Mouse (Mus musculus) cerebellum, adult (tissue): ENCODE results near the gene Tmem209.

ENCODE experiments used
- ATAC-seq: cut with Nextera tagmentation; 2 replicates; pipeline ENCODE4 v1.9.2; 2017; ENCODE audit warnings: mild to moderate bottlenecking, moderate library complexity, mixed read lengths; ENCODE audit not compliant: insufficient number of reproducible peaks, low FRiP score, low TSS enrichment

Gene Tmem209

DNA sequence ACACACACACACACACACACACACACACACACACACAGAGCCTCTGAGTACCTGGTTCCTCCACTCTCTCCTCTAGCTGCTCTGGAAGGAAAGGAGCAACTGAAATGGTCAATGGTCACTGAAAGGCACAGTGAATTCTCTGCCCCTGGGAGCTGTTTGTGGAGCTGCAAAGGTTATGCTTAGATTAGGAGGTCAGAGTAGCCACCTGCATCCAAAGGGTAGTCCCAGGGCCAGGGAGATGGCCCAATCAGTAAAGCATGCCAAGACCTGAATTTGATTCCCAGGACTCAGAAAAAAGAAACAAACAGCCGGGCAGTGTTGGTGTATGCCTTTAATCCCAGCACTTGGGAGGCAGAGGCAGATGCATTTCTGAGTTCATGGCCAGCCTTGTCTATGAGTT, 41.5 kb downstream of the Tmem209 start:
- no peak for ATAC-seq

DNA sequence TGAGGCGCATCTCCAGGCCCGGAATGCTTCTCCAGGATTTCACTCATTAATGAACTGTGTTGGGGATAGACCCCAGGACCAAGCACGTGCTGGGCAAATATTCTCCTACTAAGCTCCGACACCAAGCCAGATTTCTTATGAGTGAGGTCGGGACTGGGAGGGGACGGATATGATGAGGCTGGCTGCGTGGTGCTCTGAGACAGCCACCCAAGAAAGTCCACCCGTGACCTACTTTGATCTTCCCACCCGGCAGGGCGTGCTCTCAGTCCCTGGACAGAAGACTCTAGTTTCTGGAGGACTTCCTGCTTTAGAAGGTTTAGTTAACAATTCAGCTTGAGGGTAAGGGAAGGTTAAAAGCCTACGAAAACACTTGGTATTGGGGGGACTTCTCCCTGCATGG, 44.0 kb downstream of the Tmem209 start:
- ATAC-seq = no peak

DNA sequence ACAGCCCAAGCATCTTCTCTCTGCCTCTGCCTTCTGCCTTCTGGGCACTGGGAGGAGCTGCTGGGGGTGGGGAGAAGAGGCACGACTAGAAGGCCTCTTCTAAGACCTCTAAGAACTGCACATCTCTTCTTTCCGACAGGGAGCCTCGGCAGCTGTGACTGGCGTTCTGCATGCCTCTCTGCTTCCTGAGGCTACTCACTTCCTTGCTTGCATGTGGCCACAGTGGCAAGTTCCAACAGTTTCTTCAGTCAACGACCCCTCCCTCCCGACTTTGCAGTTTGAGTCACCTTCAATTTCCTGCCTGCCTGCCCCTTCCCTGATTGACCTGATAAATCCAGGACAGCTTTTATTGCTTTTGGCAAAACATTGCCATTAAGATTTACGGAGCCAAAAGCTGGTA, 46.8 kb downstream of the Tmem209 start:
- no peak for ATAC-seq

DNA sequence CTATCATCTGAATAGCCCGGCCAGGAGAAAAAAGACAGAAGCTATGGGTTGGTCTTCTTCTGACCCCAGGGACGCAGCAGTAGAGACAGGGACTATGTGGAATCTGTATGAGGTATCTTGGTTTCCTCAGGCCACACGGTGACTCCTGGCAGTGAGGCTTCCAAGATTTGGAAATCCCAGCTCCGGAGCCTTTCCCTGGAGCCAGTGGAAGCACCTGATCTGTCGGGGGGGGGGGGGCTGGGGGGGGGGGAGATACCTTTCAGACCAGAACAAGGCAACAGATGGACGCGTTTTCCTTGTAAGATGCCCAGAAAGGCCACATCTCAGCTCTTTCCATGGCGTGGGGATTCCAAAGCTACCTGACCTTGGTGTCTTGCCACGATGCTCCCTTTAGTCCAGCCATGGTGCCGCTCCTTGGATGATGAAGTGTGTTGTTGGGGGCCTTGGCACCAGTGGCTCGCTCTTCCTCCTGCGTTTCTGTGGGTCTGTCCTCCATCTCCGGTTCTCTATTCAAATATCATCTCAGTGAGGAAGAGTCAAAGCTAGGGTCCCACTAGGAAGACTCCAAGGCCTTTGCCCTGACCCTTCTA, 47.7 kb downstream of the Tmem209 start:
- ATAC-seq = no peak

DNA sequence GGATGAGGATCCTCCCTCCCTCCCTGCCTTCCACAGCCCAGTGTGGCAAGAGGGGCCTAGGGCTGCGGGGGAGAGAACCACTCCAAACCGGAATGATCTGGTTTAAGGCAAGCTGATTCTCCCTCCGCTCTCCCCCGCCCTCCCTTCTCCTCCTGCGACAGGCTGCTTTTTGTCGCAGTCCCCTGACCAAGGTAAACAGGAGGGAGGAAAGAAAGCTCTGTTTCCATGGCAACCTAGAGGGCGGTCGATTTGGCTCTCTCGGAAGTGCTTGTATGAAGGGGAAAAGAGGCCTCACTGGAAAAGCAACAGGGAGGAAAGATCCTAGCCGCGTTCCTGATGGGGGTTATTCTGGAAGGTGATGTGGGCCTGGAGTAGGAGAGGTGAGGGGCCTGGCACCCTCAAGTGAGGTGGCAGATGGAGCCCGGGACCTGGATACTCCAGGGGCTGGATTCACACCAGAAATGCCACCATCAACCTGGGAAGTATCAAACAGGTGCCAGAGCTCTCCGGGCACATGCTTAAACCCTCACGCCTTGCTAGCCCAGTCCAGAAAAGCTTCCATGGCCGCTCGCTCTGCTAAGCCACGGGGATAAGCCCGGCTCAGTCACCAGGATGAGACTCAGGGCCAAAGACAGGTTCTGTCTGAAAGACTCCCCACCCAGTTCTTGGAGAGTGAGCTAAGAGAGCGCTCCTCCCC, 48.7 kb downstream of the Tmem209 start:
- peak; percentile 75 for ATAC-seq

DNA sequence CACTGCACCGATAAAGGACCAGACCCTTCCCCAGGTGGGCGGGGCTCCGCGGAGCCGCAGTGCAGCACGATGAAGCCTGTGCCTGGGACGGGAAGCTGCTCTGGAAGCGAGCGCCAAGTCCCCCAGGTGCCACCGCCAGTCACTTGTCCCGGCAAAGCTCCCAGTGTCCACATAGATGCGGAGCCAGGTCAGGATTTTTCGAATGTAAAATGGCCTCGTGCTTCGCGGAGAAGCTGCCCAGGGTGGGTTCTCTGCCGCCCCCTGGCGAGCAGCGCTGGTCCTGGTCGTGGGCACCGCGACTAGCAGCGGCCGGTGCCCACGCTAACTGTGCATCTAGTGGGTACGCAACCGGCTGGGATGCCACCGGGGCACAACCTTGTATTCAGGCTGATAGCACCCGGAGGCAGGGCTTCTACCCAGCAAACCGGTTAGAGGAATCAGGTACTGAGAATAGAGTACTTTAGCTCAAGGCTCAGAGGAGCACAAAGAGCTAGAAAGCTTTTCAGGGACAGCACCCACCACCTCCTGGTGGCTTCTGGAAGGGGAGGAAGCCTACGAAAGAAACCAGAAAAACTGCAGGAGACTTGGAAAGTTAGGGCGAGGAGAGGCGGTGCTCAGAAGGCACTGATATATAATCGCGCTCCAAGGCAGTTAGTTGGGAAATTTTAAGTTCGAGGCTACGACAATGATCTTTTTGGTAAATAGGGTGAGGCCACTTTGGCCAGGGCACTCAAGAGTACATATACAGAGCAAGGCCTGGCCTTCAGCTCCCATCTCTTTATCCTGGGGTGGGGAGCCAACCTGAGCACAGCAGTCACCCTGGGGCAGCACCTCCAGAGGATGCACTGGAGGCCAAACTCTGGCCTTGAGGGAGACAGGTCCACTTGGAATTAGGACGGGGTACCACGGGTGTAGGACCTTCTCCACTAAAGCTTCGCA, 49.5 kb downstream of the Tmem209 start:
- peak; percentile 13 for ATAC-seq

DNA sequence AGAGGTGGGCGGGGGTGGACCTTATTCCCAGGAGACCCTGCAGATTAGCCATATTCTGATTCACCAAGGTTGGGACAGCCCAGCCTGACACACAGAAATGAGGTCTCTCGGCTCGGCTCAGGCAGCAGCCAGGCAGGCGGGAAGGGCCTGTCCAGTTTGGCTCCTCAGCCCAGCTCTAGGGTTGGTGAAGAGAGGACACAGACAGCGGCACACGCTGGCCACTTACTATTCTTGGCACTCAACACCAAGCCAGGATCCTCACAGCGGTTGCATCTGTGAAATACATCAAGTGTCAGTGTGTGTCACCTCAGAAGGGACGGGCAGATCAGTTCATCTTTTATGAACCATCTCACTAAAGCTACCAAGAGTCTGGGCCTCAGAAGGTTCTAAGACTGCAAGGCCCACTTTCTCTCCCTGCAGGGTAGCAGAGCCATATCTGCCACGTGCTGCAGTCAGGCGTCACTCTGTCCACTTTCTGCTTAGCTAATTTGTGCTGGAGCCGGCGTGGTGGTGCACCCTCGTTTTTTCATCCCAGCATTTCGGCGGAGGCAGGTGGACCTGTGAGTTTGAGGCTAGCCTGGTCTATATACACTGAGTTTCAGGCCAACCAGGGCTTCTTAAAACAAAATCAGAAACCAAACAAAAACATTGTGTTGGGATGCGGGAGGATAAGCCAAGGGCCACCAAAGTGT, 50.4 kb downstream of the Tmem209 start:
- ATAC-seq = no peak

DNA sequence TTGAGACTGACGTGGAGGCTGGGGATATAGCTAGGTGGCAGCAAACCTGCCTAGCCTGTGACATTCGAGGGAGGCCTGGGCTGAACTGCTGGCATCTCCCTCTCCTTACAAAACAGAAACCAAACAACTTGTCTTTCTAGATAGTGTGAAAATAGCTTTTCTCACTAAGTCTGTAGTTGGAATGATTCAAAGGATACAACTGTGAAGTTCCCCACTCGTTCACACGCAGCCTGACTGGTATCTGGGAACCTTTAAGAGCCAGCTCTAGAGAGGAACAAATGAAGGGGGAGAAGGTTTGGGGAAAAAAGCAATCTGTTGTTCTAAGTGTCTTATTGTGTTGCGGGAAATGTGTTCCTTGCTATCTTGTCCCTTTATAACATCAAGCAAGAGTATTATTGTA, 51.0 kb downstream of the Tmem209 start:
- ATAC-seq = no peak

DNA sequence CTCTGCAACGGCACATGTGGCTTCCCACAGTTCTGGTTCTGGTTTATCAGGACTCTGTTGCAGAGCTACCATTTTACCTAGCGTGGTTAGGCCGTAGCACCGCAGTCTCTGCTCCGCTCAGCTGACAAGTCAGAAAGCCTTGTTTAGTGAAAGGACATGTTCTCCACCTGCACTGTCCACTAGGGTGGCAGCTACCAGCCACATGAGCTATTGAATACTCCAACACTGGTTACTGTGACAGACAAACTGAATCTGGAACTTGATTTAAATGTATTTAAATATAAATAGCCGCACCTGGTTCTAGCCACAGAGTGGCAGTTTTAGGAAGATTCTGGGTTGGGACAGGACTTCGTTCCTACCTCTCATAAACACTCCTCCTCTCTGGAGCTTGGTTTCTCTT, 52.6 kb downstream of the Tmem209 start:
- no peak for ATAC-seq

DNA sequence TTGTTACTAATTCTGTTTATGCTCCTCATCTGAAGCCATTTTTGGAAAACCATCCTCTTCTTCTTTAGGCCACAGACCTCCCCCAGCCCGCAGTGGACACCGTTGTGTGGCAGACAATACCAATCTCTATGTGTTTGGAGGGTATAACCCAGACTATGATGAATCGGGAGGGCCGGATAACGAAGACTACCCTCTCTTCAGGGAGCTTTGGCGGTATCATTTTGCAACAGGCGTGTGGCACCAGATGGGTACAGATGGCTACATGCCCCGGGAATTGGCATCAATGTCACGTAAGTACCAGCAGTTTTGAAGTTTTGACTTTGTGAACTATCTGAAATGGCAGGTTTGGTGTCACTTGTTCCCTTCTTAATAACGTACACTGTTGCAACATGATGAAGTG, 70.0 kb downstream of the Tmem209 start:
- ATAC-seq = no peak

DNA sequence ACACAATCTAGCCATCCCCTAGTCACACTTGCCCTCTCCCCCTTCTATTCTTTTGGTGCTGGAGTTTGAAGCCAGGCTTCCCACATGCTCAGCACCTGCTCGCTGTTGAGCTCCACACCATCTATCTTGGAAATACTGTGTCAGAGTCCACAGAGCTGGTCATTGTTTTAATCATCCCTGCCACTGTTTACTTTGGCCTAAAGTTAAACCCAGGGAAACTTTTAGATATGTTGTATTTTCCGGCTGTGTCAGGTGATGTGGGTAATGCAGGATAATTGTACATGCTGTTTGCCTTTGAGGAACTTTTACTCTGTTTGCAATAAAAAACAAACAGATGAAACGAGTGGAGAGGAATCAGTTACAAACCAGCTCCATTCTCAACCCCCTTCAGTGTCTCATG, 72.5 kb downstream of the Tmem209 start:
- ATAC-seq = no peak

DNA sequence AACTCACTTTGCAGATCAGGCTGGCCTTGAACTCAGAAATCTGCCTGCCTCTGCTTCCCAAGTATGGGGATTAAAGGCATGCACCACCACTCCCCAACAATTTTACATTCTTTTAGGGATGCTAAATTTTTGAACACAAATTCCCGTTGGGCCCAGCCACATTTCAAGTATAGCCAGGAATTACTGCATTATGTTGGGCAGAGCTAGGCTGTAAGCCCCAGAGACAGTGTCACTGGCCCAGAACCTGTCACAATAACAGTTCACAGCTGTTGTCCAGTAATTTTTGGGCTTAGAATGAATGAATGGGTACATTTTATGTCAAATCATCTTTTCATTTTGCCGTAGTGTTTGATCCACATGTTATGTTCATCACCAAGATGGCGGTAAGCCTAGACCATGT, 73.1 kb downstream of the Tmem209 start:
- no peak for ATAC-seq

DNA sequence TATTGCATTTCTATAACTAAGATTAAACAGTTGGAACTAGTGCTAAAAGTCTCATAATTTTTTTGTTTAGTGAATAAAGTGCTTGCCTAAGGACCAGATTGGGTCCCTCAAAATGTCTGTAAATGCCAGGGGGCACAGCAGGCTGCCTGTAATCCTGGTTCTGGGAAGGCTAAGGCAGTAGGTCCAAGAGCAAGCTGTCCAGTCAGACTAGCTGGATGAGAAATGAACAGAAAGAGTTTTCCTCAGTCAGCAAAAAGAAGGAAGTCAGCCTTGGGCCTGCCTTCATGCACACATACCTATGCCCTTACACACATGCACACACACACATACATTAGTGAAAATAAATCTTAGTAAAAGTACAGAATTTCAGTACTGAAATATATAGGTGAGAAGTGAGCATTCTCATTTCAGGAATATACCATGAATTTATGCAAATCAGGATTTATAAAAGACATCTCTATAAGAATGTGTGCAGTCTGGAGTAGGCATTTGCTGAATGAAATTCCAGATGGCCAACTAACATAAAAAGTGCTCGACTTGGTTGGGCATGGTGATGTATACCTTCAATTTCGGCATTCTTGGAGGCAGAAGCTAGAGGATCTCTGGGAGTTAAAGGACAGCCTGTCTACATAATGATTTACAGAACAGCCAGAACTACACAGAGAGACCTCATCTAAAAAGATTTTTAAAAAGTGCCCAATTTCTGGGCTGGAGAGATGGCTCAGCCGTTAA, 77.0 kb downstream of the Tmem209 start:
- no peak for ATAC-seq
